Mouse (Mus musculus): Measurements from ENCODE around the gene 1110017D15Rik. TPM values are rescaled to one million over a fixed set of nuclear protein-coding genes. Genes with fewer than 3 reads are reported as not detected.

Gene 1110017D15Rik
- total RNA-seq, 2 experiments from 2014 or later: 0.37 TPM; not detected in 1

GRCm38 (mm10) chr4:41520641-41521040 is 3.5 kb upstream of the 1110017D15Rik start:
- intact Hi-C loops (cut with DNase I; ENCODE audit: low total_unique reads): loop anchor here (10.0 kb wide), 1 partner anchor 94 kb away; no protein-coding TSS in a partner anchor
- no peak for DNase-seq

GRCm38 (mm10) chr4:41519195-41519594 is 2.1 kb upstream of the 1110017D15Rik start:
- DNase-seq: no peak
- intact Hi-C loops (cut with DNase I; ENCODE audit: low total_unique reads): no loop called here

GRCm38 (mm10) chr4:41518349-41518748 is 1.2 kb upstream of the 1110017D15Rik start:
- no peak for DNase-seq
- intact Hi-C loops (cut with DNase I; ENCODE audit: low total_unique reads): no loop called here

DNA sequence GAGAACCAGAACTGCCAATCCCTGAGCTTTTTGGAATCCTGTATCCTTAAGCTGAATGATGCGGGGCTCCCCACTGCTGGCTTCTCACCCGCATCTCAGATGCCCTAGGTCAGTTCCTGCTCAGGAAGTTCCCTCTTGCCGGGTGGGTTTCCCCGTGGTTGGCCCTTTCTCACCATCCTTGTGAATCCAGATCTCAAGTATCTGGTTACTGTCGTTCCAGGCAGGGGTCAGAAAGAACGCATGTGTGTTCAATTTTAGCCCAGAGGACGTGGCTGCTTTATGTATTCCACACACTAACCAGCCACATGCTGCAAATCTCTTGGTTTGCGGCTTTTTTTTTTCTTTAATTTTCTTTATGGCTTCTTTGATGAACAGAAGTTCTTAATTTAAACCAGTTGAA is 3.4 kb downstream of the 1110017D15Rik start:
- no peak for DNase-seq
- intact Hi-C loops (cut with DNase I; ENCODE audit: low total_unique reads): no loop called here

DNA sequence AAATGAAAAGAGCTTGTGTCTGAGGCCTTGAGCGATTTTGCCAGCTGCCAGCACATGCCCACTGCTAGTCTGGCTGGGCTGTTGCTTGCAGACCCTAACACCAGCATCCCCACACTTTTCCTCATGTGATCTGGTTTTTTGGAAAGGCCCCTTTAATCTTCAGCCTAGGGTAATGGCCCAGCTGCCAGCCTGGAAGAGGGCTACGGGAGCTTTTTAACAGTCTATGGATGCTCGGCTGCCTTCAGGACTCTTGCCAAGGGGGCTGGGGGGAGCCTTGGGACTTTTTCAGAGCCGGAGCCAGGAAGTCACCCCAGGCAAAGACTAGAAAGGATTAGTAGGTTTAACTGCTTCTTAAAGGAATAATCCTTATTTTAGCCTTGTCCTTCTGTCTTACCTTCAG is 3.8 kb downstream of the 1110017D15Rik start:
- intact Hi-C loops (cut with DNase I; ENCODE audit: low total_unique reads): no loop called here
- DNase-seq: no peak

- intact Hi-C loops (cut with DNase I; ENCODE audit: low total_unique reads): loop anchor here (5.0 kb wide), 1 partner anchor 36 kb away; no protein-coding TSS in a partner anchor
- no peak for DNase-seq
These were observed 9.1 kb downstream of the 1110017D15Rik start for GRCm38 (mm10) chr4:41507998-41508397.

- intact Hi-C loops (cut with DNase I; ENCODE audit: low total_unique reads): loop anchor here (5.0 kb wide), 1 partner anchor 35 kb away; no protein-coding TSS in a partner anchor
- no peak for DNase-seq
These were observed 9.7 kb downstream of the 1110017D15Rik start for GRCm38 (mm10) chr4:41507326-41507924.

GRCm38 (mm10) chr4:41506906-41507305 is 10.2 kb downstream of the 1110017D15Rik start:
- intact Hi-C loops (cut with DNase I; ENCODE audit: low total_unique reads): loop anchor here (5.0 kb wide), 1 partner anchor 35 kb away; no protein-coding TSS in a partner anchor
- DNase-seq: peak; percentile 87

DNA sequence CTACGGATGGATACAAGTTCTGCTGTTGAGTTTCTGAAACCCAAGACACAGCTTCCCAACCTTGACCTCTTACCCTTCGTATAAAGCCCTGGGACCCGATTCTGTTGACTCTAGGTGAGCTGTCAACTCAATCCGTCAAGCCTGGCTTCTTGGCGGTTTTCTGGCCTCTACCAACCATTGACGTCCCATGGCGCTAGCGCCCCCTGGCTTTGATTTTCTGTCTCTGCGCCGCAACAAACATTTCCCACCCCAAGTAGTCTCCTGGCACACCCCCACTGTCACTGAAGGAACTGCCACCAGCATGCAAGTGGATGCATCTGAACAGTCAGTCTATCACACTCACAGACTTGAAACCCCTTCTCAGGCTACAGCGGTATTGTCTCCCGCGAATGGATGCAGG is 11.0 kb downstream of the 1110017D15Rik start:
- peak; percentile 60 for DNase-seq
- intact Hi-C loops (cut with DNase I; ENCODE audit: low total_unique reads): loop anchor here (5.0 kb wide), 1 partner anchor 34 kb away; no protein-coding TSS in a partner anchor

DNA sequence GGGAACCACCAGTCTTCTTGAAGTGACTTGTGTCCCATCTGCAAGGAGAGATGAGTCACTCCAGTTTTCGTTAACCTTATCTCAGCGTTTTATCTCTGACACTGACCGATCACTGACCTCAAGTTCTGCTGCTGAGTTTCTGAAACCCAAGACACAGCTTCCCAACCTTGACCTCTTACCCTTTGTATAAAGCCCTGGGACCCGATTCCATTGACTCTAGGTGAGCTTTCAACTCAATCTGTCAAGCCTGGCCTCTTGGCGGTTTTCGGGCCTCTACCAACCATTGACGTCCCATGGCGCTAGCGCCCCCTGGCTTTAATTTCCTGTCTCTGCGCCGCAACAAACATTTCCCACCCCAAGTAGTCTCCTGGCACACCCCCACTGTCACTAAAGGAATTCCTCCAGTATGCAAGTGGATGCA is 12.0 kb downstream of the 1110017D15Rik start:
- intact Hi-C loops (cut with DNase I; ENCODE audit: low total_unique reads): loop anchor here (5.0 kb wide), 1 partner anchor 33 kb away; no protein-coding TSS in a partner anchor
- DNase-seq: no peak

DNA sequence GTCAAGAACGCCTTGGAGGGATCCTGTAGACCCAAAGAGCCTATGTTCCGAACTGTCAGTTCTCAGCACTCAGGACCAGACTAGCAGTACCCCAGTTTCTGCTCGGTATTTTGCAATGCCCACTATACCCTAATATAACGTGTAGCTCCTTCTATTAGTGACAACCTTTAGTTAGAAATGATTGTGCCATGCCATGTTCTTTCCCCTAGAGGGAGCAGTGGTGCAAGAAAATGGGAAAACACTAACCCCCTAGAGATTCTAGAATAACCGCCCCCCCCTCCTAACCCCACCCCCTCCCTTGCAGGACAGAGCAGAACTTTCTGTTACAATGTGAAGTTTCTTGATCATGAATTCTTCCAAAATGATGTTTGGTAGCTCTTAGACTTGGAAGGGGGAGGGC is 12.8 kb downstream of the 1110017D15Rik start:
- DNase-seq: no peak
- intact Hi-C loops (cut with DNase I; ENCODE audit: low total_unique reads): no loop called here

DNA sequence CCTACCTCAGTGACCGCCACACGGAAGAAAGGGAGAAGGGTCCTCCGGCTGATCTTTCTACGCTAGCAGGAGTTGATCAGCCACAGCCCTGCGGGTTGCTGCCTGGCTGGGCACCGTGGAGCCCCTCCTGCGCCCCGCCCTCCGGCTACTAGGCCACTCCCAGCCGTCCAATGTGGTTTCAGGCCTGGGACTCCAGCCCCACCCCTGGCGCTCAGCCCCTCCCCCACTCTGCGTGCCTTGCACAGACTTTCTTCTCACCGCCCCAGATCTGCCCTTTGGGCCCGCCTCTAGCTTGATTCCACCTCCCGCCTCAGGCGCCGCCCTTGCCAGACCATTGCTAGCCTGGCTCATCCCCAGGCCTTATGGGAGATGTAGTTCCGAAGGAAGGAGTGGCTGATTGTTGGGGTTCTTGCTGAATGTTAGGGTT is 14.1 kb downstream of the 1110017D15Rik start, which contains the start of gene AI464131:
TSS of gene AI464131 (minus strand) at position 91 of the 427 bp plus-strand sequence.
- intact Hi-C loops (cut with DNase I; ENCODE audit: low total_unique reads): no loop called here
- peak; percentile 100 for DNase-seq

DNA sequence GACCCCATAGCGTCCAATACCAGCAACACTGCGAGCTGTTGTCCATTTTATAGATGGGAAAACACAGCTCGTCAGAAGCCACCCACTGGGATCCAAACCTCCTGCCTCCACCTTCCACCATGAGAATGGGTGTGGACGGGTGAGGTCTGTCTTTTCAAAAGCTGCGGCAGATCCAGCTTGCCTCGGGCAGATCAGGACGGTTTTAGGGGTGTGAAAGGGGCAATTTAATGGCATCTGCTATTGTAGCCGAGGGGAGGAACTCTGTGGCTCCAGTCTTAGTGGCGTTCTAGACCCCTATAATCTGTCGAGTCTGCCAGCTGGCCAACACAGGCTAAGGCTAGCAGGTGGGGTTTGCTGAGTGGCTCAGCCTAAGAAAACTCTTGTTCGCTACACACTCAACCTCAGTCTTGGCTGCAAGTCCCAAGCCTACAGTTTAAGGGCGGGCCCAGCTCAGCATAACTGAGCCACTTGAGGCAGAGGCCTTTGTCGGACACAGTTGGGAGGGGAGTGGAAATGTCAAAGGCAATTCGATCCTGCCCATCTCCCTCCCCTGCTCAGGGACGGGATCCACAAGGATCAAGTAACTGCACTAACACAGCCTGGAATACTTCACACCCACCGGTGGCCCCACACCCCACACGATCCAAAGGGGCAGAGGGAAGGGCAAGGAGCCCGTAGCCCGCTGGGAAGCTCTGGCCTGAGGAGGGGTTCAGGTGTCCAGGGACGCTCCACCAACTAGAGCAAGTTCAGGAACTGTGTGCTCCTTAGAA is 14.8 kb downstream of the 1110017D15Rik start:
- peak; percentile 59 for DNase-seq
- intact Hi-C loops (cut with DNase I; ENCODE audit: low total_unique reads): no loop called here

DNA sequence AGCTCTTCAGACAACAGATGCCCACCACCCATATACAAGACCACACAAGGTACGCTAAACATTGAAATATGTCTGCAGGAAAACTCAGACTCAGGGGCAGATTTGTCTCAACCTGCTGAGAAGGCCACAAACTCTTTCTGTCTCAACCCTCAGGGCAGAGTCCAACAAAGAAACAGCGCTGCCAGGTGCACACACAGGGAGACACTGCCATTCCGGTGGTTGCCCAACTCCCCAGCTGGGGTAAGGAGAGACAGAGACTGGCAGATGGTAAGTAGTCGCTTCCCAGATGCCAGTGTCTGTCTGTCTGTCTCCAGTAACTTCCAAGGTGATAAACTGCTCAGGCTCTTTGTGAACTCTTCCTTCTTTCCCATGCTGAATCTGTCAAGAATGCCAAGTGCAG is 16.3 kb downstream of the 1110017D15Rik start:
- intact Hi-C loops (cut with DNase I; ENCODE audit: low total_unique reads): no loop called here
- DNase-seq: no peak

DNA sequence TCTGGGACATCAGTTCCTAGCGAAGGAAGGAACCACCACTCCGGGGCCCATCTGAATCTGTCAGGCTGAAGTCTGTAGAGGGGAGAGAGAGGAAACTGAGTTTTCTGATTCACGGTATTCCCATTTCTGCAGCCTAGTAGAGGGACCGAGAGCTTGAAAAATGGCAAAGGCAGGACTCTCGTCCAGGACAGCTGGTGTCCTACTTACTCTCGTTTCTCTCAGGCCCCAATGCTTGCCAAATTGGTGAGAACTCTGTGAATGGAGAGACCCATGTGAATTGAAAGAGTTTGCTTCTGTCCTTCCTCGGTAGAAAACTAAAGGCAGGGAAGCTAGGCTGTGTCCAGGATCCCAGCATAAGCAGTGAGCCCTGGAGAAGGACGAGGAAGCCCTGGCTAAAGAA is 17.5 kb downstream of the 1110017D15Rik start:
- intact Hi-C loops (cut with DNase I; ENCODE audit: low total_unique reads): no loop called here
- DNase-seq: no peak

DNA sequence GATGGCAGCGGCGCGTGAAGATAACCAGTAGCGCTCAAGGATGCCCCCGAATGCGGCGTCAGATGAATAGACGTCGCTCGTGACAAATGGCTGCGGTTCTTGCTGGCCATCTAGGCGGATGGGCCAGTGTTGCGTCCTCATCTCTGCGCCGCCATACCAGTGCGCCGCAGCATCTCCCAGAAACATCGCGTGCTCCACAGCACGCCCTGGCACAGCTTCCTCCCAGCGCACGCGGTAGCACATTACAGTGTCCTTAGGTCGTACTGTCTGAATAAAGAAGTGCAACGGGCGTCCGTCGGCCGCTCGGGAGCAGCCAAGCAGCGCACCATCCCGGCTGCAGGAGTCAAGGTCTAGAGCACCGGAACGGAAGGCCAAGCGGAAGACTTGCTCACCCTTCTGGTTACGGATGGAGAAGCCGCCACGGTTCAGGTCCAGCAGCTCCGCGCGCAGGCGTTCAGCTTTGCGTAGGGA is 18.2 kb downstream of the 1110017D15Rik start:
- intact Hi-C loops (cut with DNase I; ENCODE audit: low total_unique reads): no loop called here
- no peak for DNase-seq

DNA sequence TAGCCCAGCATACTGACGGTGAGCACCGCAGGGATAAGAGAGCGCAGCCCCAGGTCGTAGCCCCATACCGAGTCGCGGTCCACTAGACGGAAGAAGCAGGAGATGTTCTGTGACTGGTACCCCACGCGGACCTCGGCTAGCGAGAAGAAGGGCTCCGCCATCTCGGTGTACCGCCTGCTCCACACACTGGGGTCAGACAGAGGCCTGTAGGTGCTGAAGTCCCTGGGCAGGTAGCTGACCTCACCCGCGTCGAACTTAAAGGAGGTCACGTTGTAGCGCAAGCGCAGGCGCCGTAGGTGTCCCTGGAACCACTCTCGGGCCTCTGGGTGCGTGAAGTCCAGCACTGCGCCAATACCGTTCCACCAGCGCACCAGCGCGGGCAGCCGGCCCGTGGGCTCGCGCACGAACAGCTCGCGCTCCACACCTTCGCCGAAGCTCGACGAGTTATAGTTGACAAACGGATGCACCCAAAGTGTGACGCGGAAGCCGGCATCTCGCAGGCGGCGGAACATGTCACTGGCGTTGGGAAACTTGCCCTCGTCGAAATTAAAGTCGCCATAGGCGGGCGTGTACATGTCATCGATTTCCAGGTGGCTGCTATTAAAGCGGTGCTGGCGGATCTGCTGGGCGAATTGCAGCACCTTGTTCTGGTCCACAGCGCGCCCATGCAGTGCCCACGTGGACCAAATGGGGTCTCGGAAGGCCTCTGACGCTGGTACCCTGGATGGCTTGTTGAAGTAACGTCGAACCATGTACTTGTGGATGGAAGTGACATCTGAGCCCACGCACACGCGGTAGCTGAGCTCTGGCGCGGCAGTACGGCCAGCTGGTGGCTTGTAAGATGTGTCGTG is 18.9 kb downstream of the 1110017D15Rik start:
- intact Hi-C loops (cut with DNase I; ENCODE audit: low total_unique reads): no loop called here

GRCm38 (mm10) chr4:41497579-41497978 is 19.6 kb downstream of the 1110017D15Rik start:
- DNase-seq: no peak
- intact Hi-C loops (cut with DNase I; ENCODE audit: low total_unique reads): no loop called here

More for the DNA sequence above, 18.9 kb downstream of the 1110017D15Rik start:
- no peak for DNase-seq

DNA sequence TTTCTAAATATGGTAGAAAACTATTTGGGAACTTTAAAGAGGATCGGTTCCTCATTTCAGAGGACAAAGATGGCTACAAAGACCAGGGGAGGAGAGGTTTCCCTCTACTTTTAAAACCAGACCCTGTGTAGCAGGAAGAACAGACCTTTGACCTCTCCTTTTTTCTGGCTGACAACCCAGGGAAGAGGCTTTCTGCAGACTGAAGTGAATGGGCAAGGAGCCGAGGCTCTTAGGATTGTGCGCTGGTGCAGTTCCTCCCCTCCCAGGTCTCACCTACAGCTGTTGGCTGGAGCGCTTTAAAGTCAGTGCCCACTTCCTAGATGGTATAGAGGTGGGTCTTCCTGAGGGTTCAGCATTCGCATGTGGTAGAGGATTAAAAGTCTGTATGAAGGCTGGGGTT is 20.1 kb downstream of the 1110017D15Rik start:
- intact Hi-C loops (cut with DNase I; ENCODE audit: low total_unique reads): no loop called here
- no peak for DNase-seq

DNA sequence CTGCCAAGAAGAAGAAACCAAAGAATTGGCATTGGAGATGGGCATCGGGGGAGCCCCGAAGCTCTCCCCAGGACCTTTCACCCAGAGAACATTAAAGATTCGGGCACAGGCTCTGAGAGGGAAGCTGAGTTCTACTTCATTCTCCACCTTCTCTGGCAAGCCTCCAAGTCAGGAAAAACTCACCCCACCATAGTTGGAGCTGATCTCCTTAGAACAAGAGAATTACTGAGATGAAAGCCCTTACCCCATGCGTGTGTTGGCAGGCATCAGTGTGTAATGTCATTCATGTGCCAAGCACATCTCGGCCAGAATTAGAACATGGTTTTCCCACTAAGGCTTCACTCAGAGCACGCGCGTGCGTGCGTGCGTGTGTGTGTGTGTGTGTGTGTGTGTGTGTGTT is 21.3 kb downstream of the 1110017D15Rik start:
- intact Hi-C loops (cut with DNase I; ENCODE audit: low total_unique reads): no loop called here
- no peak for DNase-seq
